ENCODE assay signal across 7 mouse cellular contexts in genomic region chr19:53653624-53654467, GRCm38 (mm10). TPM values are rescaled to one million over a fixed set of nuclear protein-coding genes. Genes with fewer than 3 reads are reported as not detected.
A peak's percentile ranks its signal among the peaks of the same experiment; 100 is the strongest.
DNase-seq lines count a peak whose midpoint lies in the region; ATAC-seq and TF ChIP-seq lines count a peak whose summit lies in the region.

No protein-coding gene starts in this region.

- no peaks in the 10 kb centered on the region for H3K79me3 ChIP-seq in C2C12 (ENCODE audit: low read depth)

- no peaks in the 10 kb centered on the region for H3K9me3 ChIP-seq in heart, embryonic 11.5 days (replicated peaks; ENCODE audit: control insufficient read depth, low read length)
- no peaks in the 10 kb centered on the region for H3K9me3 ChIP-seq in neural tube, embryonic 12.5 days

- no peaks in the 10 kb centered on the region for H3K27me3 ChIP-seq in C2C12 (ENCODE audit: control insufficient read depth, insufficient read depth, insufficient read length)
- no peaks in the 10 kb centered on the region for H3K27me3 ChIP-seq in heart, embryonic 11.5 days (ENCODE audit: control insufficient read depth, insufficient read depth, low read length)
- H3K27me3 ChIP-seq in neural tube, embryonic 12.5 days (replicated peaks): no peaks in the 10 kb centered on the region

- H3K36me3 ChIP-seq in C2C12 (ENCODE audit: control insufficient read depth, insufficient read depth): no peaks in the 10 kb centered on the region
- H3K36me3 ChIP-seq in heart, embryonic 11.5 days (ENCODE audit: control insufficient read depth, insufficient read depth, low read length): no peaks in the 10 kb centered on the region
- H3K36me3 ChIP-seq in neural tube, embryonic 12.5 days: no peaks in the 10 kb centered on the region

- H3K27ac ChIP-seq in heart, embryonic 11.5 days (ENCODE audit: low read depth, low read length): peak overlapping the region; percentile 88
- H3K27ac ChIP-seq in neural tube, embryonic 12.5 days: no peak overlapping the region
- no peak overlapping the region for H3K27ac ChIP-seq in layer of hippocampus, adult 2 months

- peaks cover 34% of the 10 kb centered on the region for H3K4me1 ChIP-seq in heart, embryonic 11.5 days (ENCODE audit: control insufficient read depth, insufficient read depth, low read length)
- peaks cover 25% of the 10 kb centered on the region for H3K4me1 ChIP-seq in neural tube, embryonic 12.5 days

- ATAC-seq in heart, embryonic 11.5 days (replicated peaks; ENCODE audit: insufficient number of reproducible peaks, low FRiP score, low TSS enrichment): peak; percentile 44; the same call in 1 of the 2 replicates
- ATAC-seq in neural tube, embryonic 12.5 days (ENCODE audit: low FRiP score, low read depth): peak; percentile 87
- no peak for ATAC-seq in monocyte, adult 5-6 weeks (replicated peaks; ENCODE audit: insufficient number of reproducible peaks, low FRiP score, low TSS enrichment, poor library complexity, severe bottlenecking)

- H3ac ChIP-seq in C2C12 (ENCODE audit: control insufficient read depth, insufficient read length, low read depth): no peak overlapping the region

- DNase-seq in 3134 (ENCODE audit: extremely low read depth, insufficient read length, low spot score): peak; percentile 82
- DNase-seq in kidney, postnatal 36 days: peak; percentile 44 to 69
- DNase-seq in layer of hippocampus, adult 2 months (ENCODE audit: low spot score in 2 of 2): no peak

- H3K4me2 ChIP-seq in heart, embryonic 11.5 days: peak overlapping the region; percentile 50
- H3K4me2 ChIP-seq in neural tube, embryonic 12.5 days (replicated peaks): peak overlapping the region; percentile 18; the same call in 1 of the 2 replicates

- no peaks in the 10 kb centered on the region for H3K79me2 ChIP-seq in C2C12 (ENCODE audit: control insufficient read depth, insufficient read depth)

- no peak for TF ChIP-seq CTCF in C2C12 (IDR thresholded peaks at IDR 0.05; ENCODE audit: control insufficient read depth, insufficient read depth, insufficient read length)
- TF ChIP-seq CTCF in layer of hippocampus, adult 2 months (conservative IDR thresholded peaks at IDR 0.05): no peak

- H3K9ac ChIP-seq in heart, embryonic 11.5 days (ENCODE audit: low read depth, low read length): peak overlapping the region; percentile 49; the same call in 1 of the 2 replicates
- H3K9ac ChIP-seq in neural tube, embryonic 12.5 days: no peak overlapping the region

- H3K4me3 ChIP-seq in C2C12 (ENCODE audit: insufficient read depth, poor library complexity, severe bottlenecking): no peak overlapping the region
- H3K4me3 ChIP-seq in heart, embryonic 11.5 days (ENCODE audit: low read depth, low read length): no peak overlapping the region
- no peak overlapping the region for H3K4me3 ChIP-seq in neural tube, embryonic 12.5 days
- H3K4me3 ChIP-seq in layer of hippocampus, adult 2 months: no peak overlapping the region

- 49% methylated on average over 20 of the region's 20 CpGs for WGBS in heart, embryonic 11.5 days (ENCODE audit: insufficient replicate concordance)
- 46% methylated on average over 20 of the region's 20 CpGs for WGBS in neural tube, embryonic 12.5 days

TF ChIP-seq in C2C12, 6 proteins besides CTCF, POLR2A, EP300 and RAD21:
- TF ChIP-seq USF1 (IDR thresholded peaks at IDR 0.05; ENCODE audit: low read depth) (no peak), MYOD1 (IDR thresholded peaks at IDR 0.05; ENCODE audit: control insufficient read depth, insufficient read length, low read depth) (peak; percentile 78)

RNA-seq across cellular contexts. Expression of gene Rbm20, which starts 23.3 kb away (rescaled TPM):
- polyA plus RNA-seq in C2C12 (2012; fragmentation: generic; extraction: Trizol): 23.1 TPM
- 25.0 and 36.4 TPM in 2 replicates for polyA plus RNA-seq in heart, embryonic 11.5 days (2014; fragmentation: Nextera tagmentation; extraction: Ambion mirVana)
- polyA plus RNA-seq in neural tube, embryonic 12.5 days (2016; fragmentation: Nextera tagmentation; extraction: Ambion mirVana): 0.97 and 0.98 TPM in 2 replicates
- 1 to 10 TPM; 2.3 to 3.3 TPM for total RNA-seq in layer of hippocampus, adult 2 months (2021)
- not detected in 3 replicates for total RNA-seq in monocyte, adult 5-6 weeks (2017)

RNA-seq across cellular contexts. Expression of gene Smc3, which starts 53.6 kb away (rescaled TPM):
- 10.1 TPM for polyA plus RNA-seq in C2C12 (2012; fragmentation: generic; extraction: Trizol)
- polyA plus RNA-seq in heart, embryonic 11.5 days (2014; fragmentation: Nextera tagmentation; extraction: Ambion mirVana): 53.0 and 56.0 TPM in 2 replicates
- polyA plus RNA-seq in neural tube, embryonic 12.5 days (2016; fragmentation: Nextera tagmentation; extraction: Ambion mirVana): 71.1 and 75.8 TPM in 2 replicates
- 10 to 100 TPM; 44.7 to 49.4 TPM for total RNA-seq in layer of hippocampus, adult 2 months (2021)
- total RNA-seq in monocyte, adult 5-6 weeks (2017): 99.5 to 152 TPM (median 121 TPM) in 3 replicates

Comparison
In these comparisons a context has a peak if more than half of its experiments do, and no peak if none do; other contexts are left out.
1. DNase-seq: peak in 3134 (single experiment) and kidney, postnatal 36 days (2 of 2); none in layer of hippocampus, adult 2 months (0 of 2).
2. RNA of gene Rbm20, which starts 23.3 kb away (polyA plus RNA-seq): 25.0 to 36.4 TPM in heart, embryonic 11.5 days and 23.1 TPM in C2C12 (single experiment); 0.97 to 0.98 TPM in neural tube, embryonic 12.5 days; every median in the first group is over 10 times any median in the second.